Mouse (Mus musculus): ENCODE measurements around the gene R3hdml.

- TF ChIP-seq CTCF (conservative IDR thresholded peaks at IDR 0.05; ENCODE audit: insufficient read depth, insufficient read length, low read depth, low read length) (no peak), POLR2A (IDR thresholded peaks at IDR 0.05; ENCODE audit: low read depth, low read length) (no peak)
Measured at GRCm38 (mm10) chr2:163533226-163533625, 41.1 kb downstream of the R3hdml start.

All from kidney, adult 2 months (tissue).